Mouse (Mus musculus): ENCODE data around the gene Shb.
"Not testable (repeated sequence)": the region's sequence is repeated elsewhere in the genome, so short reads cannot be mapped to it uniquely, and the experiment has no call there.

The Shb gene

DNA sequence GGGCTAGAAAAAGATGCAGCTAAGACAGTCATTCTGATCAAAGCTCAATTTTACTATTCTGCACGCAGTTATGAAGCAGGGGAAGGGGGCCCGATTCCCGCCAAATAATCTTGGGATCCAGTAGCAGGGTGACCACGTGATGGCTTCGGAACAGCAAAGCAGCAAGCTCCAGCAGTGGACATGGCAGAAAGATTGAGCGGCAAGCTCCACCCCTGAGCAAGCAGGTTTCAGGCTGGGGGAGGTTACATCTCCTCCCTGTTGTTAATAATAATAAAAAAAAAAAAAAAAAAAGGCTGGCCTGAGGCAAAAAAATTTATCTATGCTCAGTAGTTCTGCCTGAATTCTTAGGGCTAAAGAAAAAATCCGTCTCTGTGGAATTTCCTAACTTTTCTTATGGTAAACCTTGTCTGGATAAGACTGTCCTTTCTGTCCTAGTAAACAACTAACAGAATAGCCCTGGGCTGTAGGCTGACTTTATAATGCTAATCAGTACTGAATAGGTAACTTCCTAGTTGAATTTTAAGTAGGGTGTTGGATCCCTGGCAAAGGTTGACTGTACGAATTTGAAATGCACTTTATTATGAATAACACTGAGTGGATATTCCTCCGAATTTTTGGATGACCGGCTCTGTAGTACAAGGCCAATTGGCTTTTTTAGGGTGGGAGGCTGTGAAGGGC is 151.2 kb downstream of the Shb start:
- DNase-seq: not testable (repeated sequence)

GRCm38 (mm10) chr4:45376573-45376972 is 155.7 kb downstream of the Shb start:
- DNase-seq: no peak

GRCm38 (mm10) chr4:45374879-45375278 is 157.4 kb downstream of the Shb start:
- DNase-seq: no peak

Measured in cerebellum, adult 11 months (tissue).